Mouse (Mus musculus) limb, embryonic 12.5 days (tissue): ENCODE measurements around the gene Mapk11. TPM values are rescaled to one million over a fixed set of nuclear protein-coding genes. Genes with fewer than 3 reads are reported as not detected.

Experiments used
- ATAC-seq: fragments of 200-750 bp; cut with Nextera tagmentation; 2 replicates; pipeline ENCODE4 v1.8.0; 2017; ENCODE audit warnings: low read depth, moderate TSS enrichment; ENCODE audit not compliant: insufficient number of reproducible peaks, insufficient read depth, low FRiP score, low TSS enrichment
- H3K27ac ChIP-seq: fragments of 300-500 bp; sonication (generic); 2 replicates; pipeline ENCODE4 v1.5.1; 2016; ENCODE audit warnings: mild to moderate bottlenecking, moderate library complexity
- H3K27me3 ChIP-seq: fragments of 300-500 bp; sonication (generic); 2 replicates; pipeline ENCODE4 v1.6.1; 2016; ENCODE audit warnings: mild to moderate bottlenecking, moderate library complexity
- H3K36me3 ChIP-seq: fragments of 300-500 bp; sonication (generic); 2 replicates; pipeline ENCODE4 v1.6.1; 2016; ENCODE audit warnings: mild to moderate bottlenecking, moderate library complexity
- H3K4me1 ChIP-seq: fragments of 300-500 bp; sonication (generic); replicated peaks from 2 replicates; pipeline ENCODE4 v1.6.1; 2016
- H3K4me2 ChIP-seq: fragments of 300-500 bp; sonication (generic); 2 replicates; pipeline ENCODE4 v1.6.1; 2016; ENCODE audit warnings: mild to moderate bottlenecking, moderate library complexity
- H3K4me3 ChIP-seq: fragments of 300-500 bp; sonication (generic); replicated peaks from 2 replicates; pipeline ENCODE4 v1.5.1; 2016; ENCODE audit warnings: mild to moderate bottlenecking
- H3K9ac ChIP-seq: fragments of 300-500 bp; sonication (generic); replicated peaks from 2 replicates; pipeline ENCODE4 v1.6.1; 2016; ENCODE audit warnings: mild to moderate bottlenecking, moderate library complexity
- H3K9me3 ChIP-seq: fragments of 300-500 bp; sonication (generic); 2 replicates; pipeline ENCODE4 v1.6.1; 2016; ENCODE audit warnings: mild to moderate bottlenecking, moderate library complexity
- WGBS: fragments of 180-500 bp; shearing (Covaris S2); methylation state at CpG from one replicate; pipeline ENCODE4 v1.1.7; 2016; 5-methylcytosine and 5-hydroxymethylcytosine counted together
- polyA plus RNA-seq: library from polyadenylated mRNA; unstranded; fragments of >200 nt; fragmentation: Nextera tagmentation; extraction: Ambion mirVana; gene quantifications from 2 replicates; pipeline ENCODE4 v1.2.1, GENCODE M21; 2016

The Mapk11 gene
- polyA plus RNA-seq, 1 experiment from 2014 or later = 13.6 TPM

DNA sequence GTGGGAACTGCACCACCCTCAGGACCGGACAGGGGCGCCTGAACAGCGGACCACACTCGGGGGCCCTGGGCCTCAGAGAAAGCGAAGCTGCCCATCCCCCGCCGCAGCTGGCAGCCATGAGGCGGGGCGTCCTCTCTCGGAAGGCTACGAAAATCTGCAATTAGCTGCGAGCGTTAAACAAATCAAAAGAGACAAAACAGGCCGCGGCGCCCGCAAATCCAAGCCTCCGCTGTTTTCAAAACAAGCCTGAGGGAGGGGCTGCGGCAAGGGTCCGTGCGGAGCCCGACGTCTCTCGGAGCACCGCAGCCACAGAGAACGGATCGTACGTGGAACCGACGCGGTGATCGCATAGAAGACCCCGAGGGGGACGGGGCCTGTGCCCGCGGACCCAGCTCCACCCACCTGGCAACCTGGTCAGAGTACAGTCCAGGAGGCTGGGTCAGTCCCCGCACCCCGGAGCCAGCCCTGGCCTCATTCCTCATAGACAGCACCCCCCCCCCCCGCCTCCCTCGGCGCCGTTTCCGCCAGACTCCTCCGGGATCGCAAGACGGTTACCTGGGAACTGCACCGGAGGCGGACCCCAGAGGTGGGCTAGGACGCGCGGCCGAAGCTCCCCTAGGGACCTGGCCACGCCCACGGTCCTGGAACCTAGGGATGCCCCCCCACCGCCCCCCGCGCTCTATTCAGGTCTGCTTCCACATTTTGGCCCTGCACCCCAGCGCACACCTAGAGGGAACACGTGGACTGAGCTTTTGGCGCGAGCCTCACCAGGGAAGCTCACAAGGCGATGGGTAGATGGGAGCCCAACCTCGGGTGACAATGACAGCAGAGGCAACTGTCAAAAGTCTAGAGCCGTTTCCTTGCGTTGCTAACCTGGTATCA is 23.8 kb upstream of the Mapk11 start:
- H3K27ac ChIP-seq = peak overlapping the region; percentile 73; the same call in 1 of the 2 replicates
- peaks cover 94% of the 10 kb centered on the region for H3K4me1 ChIP-seq
- ATAC-seq = peak; percentile 8; the same call in 1 of the 2 replicates
- peak overlapping the region; percentile 59 for H3K4me3 ChIP-seq
- H3K9ac ChIP-seq = peak overlapping the region; percentile 74
- no peaks in the 10 kb centered on the region for H3K27me3 ChIP-seq
- H3K4me2 ChIP-seq = peak overlapping the region; percentile 100
- H3K9me3 ChIP-seq = no peaks in the 10 kb centered on the region
- WGBS = under 1% methylated on average over 64 of the region's 65 CpGs
- H3K36me3 ChIP-seq = peaks cover 16% of the 10 kb centered on the region

DNA sequence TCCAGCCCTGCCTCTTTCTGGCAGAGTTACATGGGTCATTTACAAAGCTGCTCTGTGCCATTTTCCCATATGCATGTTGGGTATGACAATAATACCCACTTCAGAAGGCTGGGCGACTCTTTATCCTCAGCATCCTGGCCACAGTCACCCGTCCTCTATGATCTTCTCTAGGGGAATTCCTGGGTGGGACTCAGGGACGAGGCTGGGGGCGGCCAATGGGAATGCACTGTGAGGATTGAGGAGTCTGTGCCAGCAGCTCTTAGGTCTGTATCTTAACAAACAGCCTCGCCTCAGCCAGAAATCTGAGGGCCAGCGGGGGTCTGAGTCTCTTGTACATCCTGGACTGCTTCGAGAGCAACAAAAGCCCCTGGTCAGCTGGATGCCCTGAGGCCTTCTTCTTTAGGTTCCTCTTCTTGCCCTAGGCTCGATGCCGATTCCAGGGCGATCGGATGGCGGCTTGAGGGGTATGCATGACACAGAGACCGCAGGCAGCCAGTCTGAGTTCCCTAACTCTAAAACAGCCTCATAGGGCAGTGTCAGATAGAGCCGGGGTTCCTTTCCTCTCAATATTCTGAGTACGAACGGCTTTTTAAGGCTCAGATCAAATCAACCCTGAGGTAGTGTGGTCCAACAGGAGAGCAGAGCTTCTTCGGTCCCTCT is 23.0 kb upstream of the Mapk11 start:
- Histone ChIP-seq H3K4me2 (peak overlapping the region; percentile 100), H3K9me3 (no peaks in the 10 kb centered on the region), H3K27me3 (no peaks in the 10 kb centered on the region), H3K4me1 (peaks cover 86% of the 10 kb centered on the region), H3K27ac (peak overlapping the region; percentile 73; the same call in 1 of the 2 replicates), H3K36me3 (peaks cover 24% of the 10 kb centered on the region), H3K9ac (peak overlapping the region; percentile 74), H3K4me3 (peak overlapping the region; percentile 59)
- 47% methylated on average over 17 of the region's 17 CpGs for WGBS
- no peak for ATAC-seq

DNA sequence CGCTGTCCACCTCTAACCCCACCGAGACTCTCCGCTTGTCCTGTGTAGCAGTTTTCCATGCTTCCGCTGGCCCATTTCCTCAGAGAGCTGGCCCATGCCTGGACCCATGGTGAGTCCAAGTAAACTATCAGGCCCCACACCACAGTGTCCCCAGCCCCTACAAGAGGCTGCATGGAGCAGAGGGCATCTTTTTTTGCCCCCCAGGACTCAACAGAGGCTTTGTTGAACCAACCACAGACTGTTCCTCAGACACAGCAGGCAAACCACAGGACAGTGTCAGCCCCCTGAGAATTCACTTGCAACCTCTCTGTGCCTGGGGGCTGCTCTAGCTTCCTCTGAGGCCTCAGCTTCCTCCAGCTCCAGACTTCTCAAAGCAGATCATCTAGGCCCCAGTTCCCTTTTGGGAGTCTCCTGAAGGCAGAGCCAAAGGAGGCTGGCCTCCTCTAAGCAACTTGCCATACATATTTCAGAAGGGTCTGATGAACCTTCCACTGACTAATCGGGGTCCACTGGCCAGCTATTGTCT is 22.2 kb upstream of the Mapk11 start:
- no peak overlapping the region for H3K9ac ChIP-seq
- H3K27me3 ChIP-seq = no peaks in the 10 kb centered on the region
- peaks cover 78% of the 10 kb centered on the region for H3K4me1 ChIP-seq
- WGBS = 94% methylated on average over 5 of the region's 5 CpGs
- no peak for ATAC-seq
- no peaks in the 10 kb centered on the region for H3K9me3 ChIP-seq
- no peak overlapping the region for H3K4me3 ChIP-seq
- no peak overlapping the region for H3K4me2 ChIP-seq
- H3K27ac ChIP-seq = no peak overlapping the region
- peaks cover 32% of the 10 kb centered on the region for H3K36me3 ChIP-seq

DNA sequence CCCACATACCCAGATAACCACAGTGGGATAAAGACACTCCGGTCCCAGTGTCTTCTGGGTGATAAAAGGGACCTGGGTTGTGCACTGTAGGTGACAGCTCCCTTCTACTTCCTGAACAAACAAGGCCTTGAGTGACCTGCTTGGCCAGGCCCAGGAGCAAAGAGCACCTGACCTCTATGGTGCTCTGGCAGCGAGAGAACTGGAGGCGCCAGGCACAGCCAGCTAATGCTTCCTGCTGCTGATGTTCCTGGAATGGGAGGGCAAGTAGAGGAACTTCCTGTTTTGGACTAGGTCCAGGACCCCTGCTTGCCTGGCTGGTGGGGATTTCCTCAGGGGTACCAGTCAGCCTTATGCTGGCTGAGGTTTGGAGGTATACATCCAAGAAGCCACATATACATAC is 20.7 kb upstream of the Mapk11 start:
- no peak for ATAC-seq
- whole genome bisulfite sequencing = 55% methylated on average over 3 of the region's 3 CpGs
- Histone ChIP-seq H3K36me3 (peaks cover 47% of the 10 kb centered on the region), H3K4me3 (no peak overlapping the region), H3K4me1 (peaks cover 64% of the 10 kb centered on the region), H3K9ac (0 out of 2 replicates have a peak overlapping the region, but pooled peaks have one; percentile 12), H3K27ac (peak overlapping the region; percentile 77), H3K27me3 (no peaks in the 10 kb centered on the region), H3K9me3 (no peaks in the 10 kb centered on the region), H3K4me2 (peak overlapping the region; percentile 38; the same call in 1 of the 2 replicates)

DNA sequence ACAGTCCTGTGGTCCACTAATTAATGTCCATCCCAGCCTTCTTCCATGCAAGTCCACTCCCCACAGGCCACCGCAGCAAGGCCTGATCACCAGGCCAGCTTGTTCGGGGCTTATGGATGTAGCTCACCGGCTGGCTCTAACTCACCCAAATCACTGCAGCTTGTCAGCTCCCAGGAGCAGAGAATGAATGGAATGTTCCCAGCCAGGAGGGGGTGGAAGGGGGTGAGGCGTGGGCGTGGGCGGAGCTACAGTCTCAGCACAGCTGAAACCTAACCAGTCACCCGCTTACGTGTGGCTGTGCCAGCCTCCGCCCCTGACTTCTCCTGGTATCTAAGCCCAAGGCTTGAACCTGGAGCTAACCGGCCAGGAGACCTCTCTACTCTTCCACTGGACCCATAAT is 20.0 kb upstream of the Mapk11 start:
- ATAC-seq = peak; percentile 69
- peak overlapping the region; percentile 38 for H3K4me2 ChIP-seq
- H3K36me3 ChIP-seq = peaks cover 54% of the 10 kb centered on the region

DNA sequence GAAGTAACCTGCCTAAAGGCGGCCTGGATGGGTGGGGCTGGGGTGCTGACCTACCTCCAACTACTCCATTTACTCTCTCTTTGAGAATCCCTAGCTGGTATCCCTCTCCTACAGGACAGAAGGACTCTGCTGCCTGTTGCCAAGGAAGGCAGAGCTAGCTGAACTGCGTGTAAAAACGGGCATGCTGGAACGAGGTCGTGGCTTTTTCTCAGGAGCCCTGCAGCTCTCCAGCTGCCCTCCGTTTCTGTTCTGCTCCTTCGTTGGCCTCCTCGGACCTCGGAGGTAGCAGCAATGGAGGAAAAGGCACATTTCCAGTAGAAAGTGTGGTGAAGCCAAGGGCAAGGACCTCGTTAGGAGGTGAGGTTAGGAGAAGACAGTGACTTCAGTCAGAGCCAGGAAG is 19.5 kb upstream of the Mapk11 start:
- H3K27ac ChIP-seq = peak overlapping the region; percentile 77

More for the DNA sequence above, 20.0 kb upstream of the Mapk11 start:
- 7% methylated on average over 10 of the region's 10 CpGs for WGBS
- Histone ChIP-seq H3K9ac (no peak overlapping the region), H3K9me3 (no peaks in the 10 kb centered on the region), H3K4me3 (peak overlapping the region; percentile 6; the same call in 1 of the 2 replicates), H3K27ac (peak overlapping the region; percentile 77), H3K4me1 (peaks cover 57% of the 10 kb centered on the region), H3K27me3 (no peaks in the 10 kb centered on the region)

DNA sequence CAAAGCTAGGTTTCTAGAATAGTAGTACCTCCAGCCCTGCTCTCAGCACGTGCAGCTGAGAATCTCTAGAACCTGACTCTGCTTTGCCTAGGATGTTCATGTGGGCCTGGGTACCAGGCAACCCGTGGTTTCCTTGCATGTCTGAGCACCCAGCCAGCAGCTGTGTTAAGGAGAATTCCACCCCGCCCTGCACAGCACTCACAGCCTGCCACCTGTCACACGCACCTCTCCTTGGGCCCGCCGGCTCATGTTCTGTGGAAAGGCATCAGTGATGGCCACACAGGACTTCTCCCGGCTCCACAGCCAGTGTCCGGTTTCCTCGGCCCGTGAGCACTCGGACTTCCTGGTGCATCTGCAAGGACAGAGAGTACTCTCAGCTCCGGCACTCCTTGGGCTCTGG is 16.1 kb upstream of the Mapk11 start:
- H3K27me3 ChIP-seq = no peaks in the 10 kb centered on the region
- peaks cover 93% of the 10 kb centered on the region for H3K36me3 ChIP-seq
- H3K9ac ChIP-seq = no peak overlapping the region
- no peaks in the 10 kb centered on the region for H3K9me3 ChIP-seq
- no peak overlapping the region for H3K27ac ChIP-seq
- no peak overlapping the region for H3K4me3 ChIP-seq
- WGBS = 90% methylated on average over 12 of the region's 12 CpGs
- no peak for ATAC-seq
- H3K4me1 ChIP-seq = peaks cover 18% of the 10 kb centered on the region
- H3K4me2 ChIP-seq = no peak overlapping the region

More for the DNA sequence above, 19.5 kb upstream of the Mapk11 start:
- Histone ChIP-seq H3K4me3 (peak overlapping the region; percentile 6; the same call in 1 of the 2 replicates), H3K9ac (no peak overlapping the region), H3K36me3 (peaks cover 59% of the 10 kb centered on the region), H3K4me1 (peaks cover 52% of the 10 kb centered on the region), H3K9me3 (no peaks in the 10 kb centered on the region), H3K4me2 (peak overlapping the region; percentile 38), H3K27me3 (no peaks in the 10 kb centered on the region)
- WGBS = 57% methylated on average over 10 of the region's 10 CpGs
- ATAC-seq = no peak

DNA sequence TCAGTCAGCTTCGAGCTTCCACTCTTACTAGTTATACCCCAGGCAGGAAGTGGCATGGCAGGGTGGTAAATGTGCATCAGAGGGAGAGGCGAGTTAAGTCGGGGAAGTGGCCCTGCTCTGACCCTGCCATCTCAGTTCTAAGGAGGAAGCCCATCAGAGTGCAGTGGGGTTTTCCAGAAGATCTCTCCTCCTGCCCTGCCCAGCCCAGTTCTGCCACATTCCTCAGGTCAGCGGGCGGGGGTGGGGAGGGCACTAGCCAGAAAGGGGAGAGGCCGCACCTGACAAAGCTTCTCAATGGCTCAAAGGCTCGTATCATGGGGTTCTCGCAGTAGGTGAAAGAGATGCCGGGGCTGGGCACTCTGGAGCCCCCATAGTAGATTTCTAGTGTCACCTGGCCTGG is 12.0 kb upstream of the Mapk11 start:
- 85% methylated on average over 9 of the region's 9 CpGs for WGBS
- Histone ChIP-seq H3K27ac (no peak overlapping the region), H3K36me3 (peaks cover 100% of the 10 kb centered on the region), H3K9me3 (no peaks in the 10 kb centered on the region), H3K4me1 (no peaks in the 10 kb centered on the region), H3K9ac (no peak overlapping the region), H3K27me3 (no peaks in the 10 kb centered on the region), H3K4me3 (no peak overlapping the region), H3K4me2 (no peak overlapping the region)
- no peak for ATAC-seq

DNA sequence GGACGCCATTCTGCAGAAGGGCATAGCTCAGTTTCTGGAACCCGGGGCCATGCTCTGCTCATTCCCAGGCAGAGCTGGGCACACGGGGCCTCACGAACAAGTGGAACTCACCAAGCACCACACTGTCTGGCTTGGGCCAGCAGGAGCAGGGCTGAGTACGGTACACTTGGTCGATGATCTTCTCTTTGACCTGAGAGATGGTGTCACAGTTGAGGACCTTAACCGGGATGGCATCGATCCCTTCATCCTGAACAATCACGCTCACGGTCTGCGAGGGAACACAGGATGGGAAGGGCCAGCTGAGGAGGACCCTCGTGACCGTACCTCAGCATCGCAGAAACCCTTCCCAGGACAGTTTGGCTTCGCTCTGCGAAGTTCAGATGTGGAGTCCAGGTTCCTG is 9.1 kb upstream of the Mapk11 start:
- peaks cover 100% of the 10 kb centered on the region for H3K36me3 ChIP-seq
- no peaks in the 10 kb centered on the region for H3K27me3 ChIP-seq
- no peaks in the 10 kb centered on the region for H3K9me3 ChIP-seq
- H3K4me1 ChIP-seq = no peaks in the 10 kb centered on the region
- H3K4me2 ChIP-seq = no peak overlapping the region
- no peak overlapping the region for H3K27ac ChIP-seq
- H3K4me3 ChIP-seq = no peak overlapping the region
- WGBS = 95% methylated on average over 16 of the region's 16 CpGs
- H3K9ac ChIP-seq = no peak overlapping the region
- ATAC-seq = no peak

DNA sequence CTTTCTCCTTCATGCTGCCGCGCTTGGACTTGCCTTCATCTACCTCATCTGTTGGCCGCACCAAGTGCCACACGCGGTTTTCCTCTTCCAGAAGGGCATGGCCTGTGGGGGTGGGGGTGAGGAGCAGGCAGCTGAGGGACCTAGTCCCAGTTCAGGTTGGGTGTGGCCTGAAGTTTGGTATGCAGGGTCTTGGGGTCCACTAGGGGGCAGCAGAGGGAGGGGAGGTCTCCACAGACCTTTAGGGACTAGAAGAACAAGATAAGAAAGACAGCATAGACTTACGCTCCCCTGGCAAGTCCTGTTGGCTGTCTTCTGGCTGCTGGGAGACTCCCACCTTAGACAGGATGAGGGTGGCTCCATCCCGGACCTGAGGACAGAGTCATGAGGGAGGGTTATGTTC is 8.5 kb upstream of the Mapk11 start:
- Histone ChIP-seq H3K27ac (no peak overlapping the region), H3K36me3 (peaks cover 96% of the 10 kb centered on the region), H3K9ac (no peak overlapping the region), H3K4me3 (no peak overlapping the region), H3K4me1 (no peaks in the 10 kb centered on the region), H3K27me3 (no peaks in the 10 kb centered on the region), H3K4me2 (no peak overlapping the region), H3K9me3 (no peaks in the 10 kb centered on the region)
- ATAC-seq = no peak
- 67% methylated on average over 7 of the region's 7 CpGs for WGBS

DNA sequence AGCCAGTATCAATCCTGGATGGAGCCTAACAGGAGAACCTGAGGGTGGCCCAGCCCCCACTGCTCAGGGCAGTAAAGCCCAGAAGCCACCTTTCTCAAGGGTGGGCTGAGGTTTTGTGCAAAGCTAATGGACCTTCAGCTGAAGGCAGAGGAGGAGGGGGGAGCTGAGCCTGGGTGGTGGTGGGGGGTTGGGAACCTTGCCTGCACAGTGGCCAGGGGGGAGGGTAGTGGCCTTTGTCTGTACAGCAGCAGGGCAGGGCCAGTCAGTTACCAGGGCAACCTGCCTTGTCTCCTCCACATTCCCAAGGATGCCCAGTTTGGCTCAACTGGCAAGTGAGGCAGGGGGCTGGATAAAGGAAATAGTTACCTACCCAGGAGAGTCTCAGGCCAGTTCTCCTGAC is 2.9 kb upstream of the Mapk11 start:
- Histone ChIP-seq H3K4me3 (no peak overlapping the region), H3K4me1 (peaks cover 27% of the 10 kb centered on the region), H3K9ac (no peak overlapping the region), H3K27ac (no peak overlapping the region), H3K9me3 (no peaks in the 10 kb centered on the region), H3K36me3 (peaks cover 40% of the 10 kb centered on the region), H3K4me2 (no peak overlapping the region), H3K27me3 (peaks cover 26% of the 10 kb centered on the region)
- no peak for ATAC-seq
